Mouse (Mus musculus) neutrophil, adult 5-6 weeks (primary cell): ENCODE measurements at regions not wholly inside any gene's neighbourhood (a gene's known extent, or its start where the extent isn't known, plus 50 kb on each side); places are given as distances from the start of the nearest gene placed in this dataset.

Source experiments
- ATAC-seq: fragments of 151-379, 151-347 bp; 2 replicates; pipeline ENCODE4 v1.8.0; 2017; ENCODE audit warnings: mild to moderate bottlenecking, moderate TSS enrichment; ENCODE audit not compliant: insufficient number of reproducible peaks, poor library complexity, low FRiP score, severe bottlenecking; ENCODE audit errors: extremely low read depth

DNA sequence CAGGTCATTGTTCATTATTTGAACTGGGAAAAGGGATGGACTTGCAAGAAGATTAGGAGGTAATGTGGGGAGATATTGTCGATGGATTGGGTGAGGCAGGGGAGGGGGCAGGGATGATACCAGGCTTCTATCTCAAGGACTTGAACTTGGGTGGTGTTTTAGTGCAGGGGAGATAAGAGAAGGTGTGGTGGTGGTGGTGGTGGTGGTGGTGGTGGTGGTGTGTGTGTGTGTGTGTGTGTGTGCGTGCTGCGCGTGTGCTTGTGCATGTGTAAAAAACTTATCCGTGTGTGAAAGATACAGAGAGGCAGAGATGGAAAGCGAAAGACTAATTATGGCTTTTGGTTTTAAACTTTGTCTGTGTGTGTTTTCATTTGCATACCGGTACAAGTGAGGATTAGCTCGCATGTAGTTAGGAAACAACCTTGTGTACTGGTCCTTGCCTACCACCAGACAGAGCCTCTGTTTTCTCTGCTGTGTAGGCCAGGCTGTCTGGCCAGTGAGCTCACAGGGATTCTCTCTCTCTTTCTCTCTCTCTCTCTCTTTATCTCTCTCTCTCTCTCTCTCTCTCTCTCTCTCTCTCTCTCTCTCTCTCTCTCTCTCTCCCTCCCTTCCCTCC, 69.6 kb upstream of the Cdkn2b start:
- ATAC-seq = no peak

DNA sequence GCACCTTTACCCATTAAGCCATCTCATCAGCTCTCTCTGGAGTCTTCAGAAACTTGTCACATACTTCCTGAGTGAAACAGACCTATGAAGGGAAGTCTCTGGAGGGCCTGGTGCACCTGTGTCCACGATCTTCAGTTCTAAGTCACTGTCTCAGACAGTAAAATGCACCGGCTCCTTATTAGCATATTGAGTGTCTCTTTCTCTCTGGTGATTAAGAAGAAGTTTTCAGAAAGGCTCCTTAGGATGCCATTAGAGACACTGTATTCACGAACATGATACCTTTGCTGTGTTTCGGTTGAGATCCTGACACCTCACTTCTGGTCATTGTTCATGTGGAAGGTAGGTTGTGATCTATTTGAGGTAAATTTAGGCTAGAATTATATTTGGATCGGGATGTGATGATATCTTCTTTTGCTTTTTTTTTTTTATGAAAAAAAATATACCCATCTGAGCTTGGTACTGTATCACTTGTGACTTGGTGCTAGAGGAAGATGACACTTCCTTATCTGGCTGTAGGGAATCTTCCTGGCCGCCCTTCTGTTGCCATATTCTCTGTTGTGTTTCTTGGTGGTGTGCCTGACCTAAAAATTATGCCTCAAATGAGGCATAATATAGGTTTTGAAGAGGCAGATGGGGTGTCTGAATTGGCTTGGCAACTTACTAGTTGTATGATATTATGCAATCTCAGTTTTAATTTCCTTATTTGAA, 68.9 kb upstream of the Cdkn2b start:
- no peak for ATAC-seq

DNA sequence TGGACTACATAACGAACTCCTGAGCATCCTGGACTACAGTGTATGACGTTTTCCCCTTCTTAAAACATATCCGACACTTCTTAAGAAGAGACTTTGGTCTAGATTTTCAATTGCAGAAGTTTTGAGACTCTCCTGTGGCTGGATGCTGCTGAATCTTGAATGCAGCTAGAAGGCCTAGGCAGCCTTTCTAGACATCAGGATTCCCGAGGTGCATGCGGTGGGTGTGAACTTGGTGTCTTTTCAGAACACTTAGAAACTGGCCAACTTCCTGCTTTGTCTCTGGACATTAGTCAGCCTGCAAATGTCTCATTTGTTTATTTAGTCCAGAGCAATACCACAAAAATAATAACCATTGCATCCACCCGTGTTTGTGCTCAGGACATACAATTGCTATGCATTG, 61.8 kb upstream of the Cdkn2b start:
- ATAC-seq = no peak

DNA sequence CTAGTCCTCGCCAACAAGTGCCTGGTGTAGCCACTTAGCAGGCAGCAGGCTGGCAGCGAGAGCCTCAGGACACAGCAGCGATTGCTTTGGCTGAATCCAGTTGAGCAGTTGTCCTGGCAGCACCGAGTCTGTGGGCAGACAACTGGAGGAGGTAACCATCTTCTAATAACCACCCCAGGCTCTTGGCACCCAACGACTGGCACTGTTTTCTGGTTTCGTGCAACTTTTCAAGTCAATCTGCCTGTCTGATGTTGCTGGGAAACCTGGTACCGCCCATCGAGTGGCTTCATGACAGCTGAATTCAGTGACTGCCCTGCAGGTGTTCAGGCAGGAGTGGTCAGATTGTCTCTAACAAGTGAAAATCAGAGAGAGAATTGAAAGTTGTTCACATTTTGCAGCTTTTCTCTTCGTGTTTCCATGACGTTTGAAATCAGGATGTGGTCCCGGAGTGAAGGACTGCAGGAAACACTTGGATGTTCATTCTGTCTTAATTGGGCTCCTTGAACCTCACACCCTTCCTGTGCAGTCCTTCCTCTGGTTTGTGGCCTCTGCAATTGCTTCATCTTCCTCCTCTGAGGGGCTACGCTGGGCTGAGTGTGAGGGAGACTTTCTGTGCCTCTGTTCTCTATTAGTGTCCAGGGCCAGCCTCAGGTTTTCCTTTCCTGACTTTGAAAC, 58.1 kb upstream of the Cdkn2b start:
- no peak for ATAC-seq

DNA sequence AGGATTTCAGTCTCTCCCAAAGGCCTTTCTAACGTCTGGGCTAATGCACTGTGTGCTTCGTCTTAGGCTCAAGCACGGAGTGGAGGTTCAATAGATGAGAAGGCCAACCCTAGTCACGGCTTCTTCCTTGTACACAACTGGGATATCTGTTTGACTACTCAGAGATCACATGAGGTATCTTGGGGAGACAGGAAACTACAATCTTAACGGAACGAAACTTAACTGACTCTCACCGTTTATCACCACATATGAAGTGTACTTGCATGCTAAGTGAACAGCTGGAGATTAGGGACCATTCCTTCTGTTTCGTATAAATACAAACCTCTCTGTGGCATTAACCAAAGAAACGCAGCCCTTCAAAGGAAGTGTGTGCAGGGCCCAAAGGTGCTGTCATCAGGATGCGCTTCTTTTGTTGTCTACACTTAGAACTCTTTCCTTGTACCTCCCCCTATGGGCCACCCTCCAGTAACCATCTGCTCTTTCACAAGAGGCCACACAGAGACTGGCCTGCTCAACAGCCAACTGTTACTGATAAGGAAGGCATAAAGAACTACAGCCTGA, 55.8 kb upstream of the Cdkn2b start:
- ATAC-seq = no peak

DNA sequence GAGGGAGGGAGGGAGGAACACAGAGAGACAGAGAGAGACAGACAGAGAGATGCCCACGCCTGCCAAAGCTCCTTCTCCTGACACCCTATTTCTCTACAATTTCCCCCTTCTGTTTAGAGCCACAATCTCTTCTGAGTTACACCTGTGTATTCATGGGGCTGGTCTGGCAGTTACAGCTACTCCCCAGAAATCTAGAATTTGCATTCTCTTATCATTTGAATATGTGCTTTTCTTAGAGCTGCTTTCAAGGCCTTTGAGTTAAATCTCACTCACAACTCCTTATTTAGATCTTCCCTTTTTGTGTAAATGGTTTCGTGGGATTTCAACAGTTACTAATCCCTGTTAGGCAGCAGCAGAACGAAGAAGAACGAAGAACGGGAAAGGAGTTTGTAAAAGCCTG, 55.0 kb upstream of the Cdkn2b start:
- ATAC-seq = no peak

DNA sequence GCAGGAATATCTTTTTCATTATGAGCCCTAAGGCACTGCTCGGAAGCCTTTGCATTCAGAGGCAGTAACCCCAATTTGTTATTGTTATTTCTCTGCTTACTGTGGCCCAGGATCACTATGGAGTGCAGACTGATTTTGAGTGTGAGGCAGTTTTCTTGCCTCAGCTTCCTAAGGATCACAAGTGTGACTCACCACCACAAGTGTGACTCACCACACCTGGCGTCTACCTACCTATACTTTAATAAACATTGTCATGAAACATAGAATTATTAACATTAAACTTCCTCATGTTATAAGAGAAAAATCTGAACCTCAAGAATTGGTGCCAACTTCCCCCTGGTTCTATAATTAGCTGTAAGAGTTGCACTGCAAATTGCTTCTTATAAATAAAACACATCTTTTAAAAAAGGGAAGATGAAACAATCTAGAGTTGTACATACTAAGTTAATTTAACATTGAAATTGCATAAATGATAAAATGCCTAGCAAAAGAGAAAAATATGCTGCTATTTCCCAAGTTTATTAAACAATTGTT, 52.4 kb upstream of the Cdkn2b start:
- no peak for ATAC-seq

DNA sequence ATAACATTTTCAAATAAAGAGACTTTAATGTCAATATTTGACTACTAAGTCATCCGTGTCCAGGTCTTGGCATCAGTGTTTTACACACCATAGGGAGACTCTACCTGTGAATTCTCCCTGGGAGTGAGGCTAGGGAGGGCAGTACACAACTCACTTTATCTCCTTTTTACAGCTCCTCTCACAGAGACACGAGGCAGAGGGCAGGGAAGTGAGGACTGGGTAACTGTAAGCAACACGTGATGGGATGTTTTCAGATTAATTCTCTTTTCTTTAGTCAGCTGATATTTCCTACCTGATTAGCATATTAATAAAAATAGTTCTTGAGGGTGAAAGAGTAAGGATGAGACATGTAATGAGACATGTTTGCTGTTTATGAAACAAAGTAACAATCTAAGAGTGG, 51.8 kb upstream of the Cdkn2b start:
- no peak for ATAC-seq

DNA sequence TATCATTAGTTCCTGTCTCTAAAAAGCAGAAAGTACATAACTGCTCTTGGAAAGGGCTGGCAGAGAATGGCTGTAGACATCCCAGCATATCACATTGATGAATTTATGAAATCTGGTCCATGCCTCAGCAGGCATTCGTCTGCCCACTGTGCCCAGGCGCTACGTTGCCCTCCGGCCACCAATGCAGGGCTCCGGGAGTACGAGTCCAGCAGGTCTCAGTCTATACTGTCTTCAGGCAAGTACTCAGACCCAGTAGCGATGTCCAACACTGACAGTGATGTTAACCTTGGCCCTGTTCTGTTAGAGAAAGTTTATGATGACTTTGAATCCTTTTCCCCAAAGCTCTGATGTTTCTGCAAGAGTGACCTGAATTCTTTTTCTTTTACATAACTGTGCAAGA, 50.5 kb upstream of the Cdkn2b start:
- no peak for ATAC-seq
